Mouse (Mus musculus) gastrocnemius, postnatal 14 days (tissue): ENCODE data around the gene Ttc37. TPM values are rescaled to one million over a fixed set of nuclear protein-coding genes. Genes with fewer than 3 reads are reported as not detected.

Source experiments
- DNase-seq: peaks from one replicate; pipeline ENCODE4 v3.0.0; 2021; ENCODE audit warnings: mixed read lengths
- intact Hi-C: fragments of 180-260 bp; cut with DNase I; formaldehyde crosslinking; loops from one replicate; pipeline ENCODE4 v1.15.1; 2025; ENCODE audit warnings: low total_unique reads
- long read RNA-seq, 2 experiments: library from polyadenylated mRNA; stranded (forward); transcript quantifications; one replicate each; pipeline ENCODE4 v2.0.0; 2021
- total RNA-seq, 2 experiments: library from RNA; stranded (reverse); gene quantifications; 2 replicates each; pipeline ENCODE4 v1.2.3; 2021

Ttc37 gene
- 10 to 100 TPM; 11.2 to 11.6 TPM for total RNA-seq
- long read RNA-seq, experiment 1, full-length matches to known transcripts: 2 of 4 reads
- long read RNA-seq, experiment 1, partial matches to known transcripts: 0 of 4 reads
- long read RNA-seq, experiment 1, other reads (novel, unspliced or antisense): 2 of 4 reads
- long read RNA-seq, experiment 2, full-length matches to known transcripts: 2 of 6 reads
- long read RNA-seq, experiment 2, partial matches to known transcripts: 1 of 6 reads
- long read RNA-seq, experiment 2, other reads (novel, unspliced or antisense): 3 of 6 reads

GRCm38 (mm10) chr13:76098493-76099303, at the start of gene Ttc37, which contains the start of gene Arsk:
TSS of gene Ttc37 (plus strand) at chr13:76098734.
TSS of gene Arsk (minus strand) at chr13:76098660.
- intact Hi-C loops: no loop called here

GRCm38 (mm10) chr13:76055391-76056232, 42.9 kb upstream of the Ttc37 start:
- intact Hi-C loops: no loop called here
- peak; percentile 8 for DNase-seq

More at GRCm38 (mm10) chr13:76098493-76099303, at the start of gene Ttc37, which contains the start of gene Arsk:
- peak; percentile 95 for DNase-seq

GRCm38 (mm10) chr13:76056261-76056724, 42.2 kb upstream of the Ttc37 start:
- peak; percentile 31 for DNase-seq
- intact Hi-C loops: no loop called here

- DNase-seq: no peak
- intact Hi-C loops: no loop called here
These were observed 41.7 kb upstream of the Ttc37 start, which contains the start of gene Gpr150 for GRCm38 (mm10) chr13:76056896-76057266. TSS of gene Gpr150 (minus strand) at chr13:76056996.

GRCm38 (mm10) chr13:76057267-76058069, 41.1 kb upstream of the Ttc37 start:
- intact Hi-C loops: no loop called here

GRCm38 (mm10) chr13:76059591-76059990, 38.9 kb upstream of the Ttc37 start:
- DNase-seq: no peak
- intact Hi-C loops: no loop called here

More at GRCm38 (mm10) chr13:76057267-76058069, 41.1 kb upstream of the Ttc37 start:
- no peak for DNase-seq

- DNase-seq: no peak
- intact Hi-C loops: no loop called here
These were observed 36.4 kb upstream of the Ttc37 start for GRCm38 (mm10) chr13:76062126-76062525.

- intact Hi-C loops: no loop called here
- DNase-seq: no peak
These were observed 36.0 kb upstream of the Ttc37 start for GRCm38 (mm10) chr13:76062569-76062968.

GRCm38 (mm10) chr13:76063548-76063947, 35.0 kb upstream of the Ttc37 start:
- intact Hi-C loops: no loop called here
- DNase-seq: no peak

- intact Hi-C loops: no loop called here
- no peak for DNase-seq
These were observed 34.1 kb upstream of the Ttc37 start for GRCm38 (mm10) chr13:76064363-76064945.

GRCm38 (mm10) chr13:76074323-76074722, 24.2 kb upstream of the Ttc37 start:
- intact Hi-C loops: no loop called here
- no peak for DNase-seq

- DNase-seq: peak; percentile 35
- intact Hi-C loops: no loop called here
These were observed 430 bp upstream of the Ttc37 start for GRCm38 (mm10) chr13:76098116-76098492.

- intact Hi-C loops: no loop called here
These were observed 3.5 kb downstream of the Ttc37 start for GRCm38 (mm10) chr13:76101989-76102388.

GRCm38 (mm10) chr13:76109069-76109824, 10.7 kb downstream of the Ttc37 start:
- intact Hi-C loops: no loop called here
- no peak for DNase-seq

More at GRCm38 (mm10) chr13:76101989-76102388, 3.5 kb downstream of the Ttc37 start:
- DNase-seq: no peak

- DNase-seq: no peak
- intact Hi-C loops: no loop called here
These were observed 30.3 kb downstream of the Ttc37 start for GRCm38 (mm10) chr13:76128799-76129198.

- intact Hi-C loops: no loop called here
- DNase-seq: no peak
These were observed 33.9 kb downstream of the Ttc37 start for GRCm38 (mm10) chr13:76132415-76132814.

GRCm38 (mm10) chr13:76138862-76139261, 40.3 kb downstream of the Ttc37 start:
- intact Hi-C loops: no loop called here
- no peak for DNase-seq
